Mouse (Mus musculus): Measurements from ENCODE around the gene Gtf2f2. TPM values are rescaled to one million over a fixed set of nuclear protein-coding genes. Genes with fewer than 3 reads are reported as not detected.

The Gtf2f2 gene
- polyA plus RNA-seq, 1 experiment from 2014 or later: 58.2 TPM

- peaks cover 7% of the 10 kb centered on the region for H3K4me1 ChIP-seq (ENCODE audit: control insufficient read depth, insufficient read depth, low read length)
- no peak overlapping the region for H3K9ac ChIP-seq (ENCODE audit: low read length)
- 67% methylated on average over 1 of the region's 1 CpGs for WGBS
- no peaks in the 10 kb centered on the region for H3K9me3 ChIP-seq (replicated peaks; ENCODE audit: control insufficient read depth, low read length)
- no peak overlapping the region for H3K4me3 ChIP-seq (ENCODE audit: low read depth, low read length)
- H3K27ac ChIP-seq (ENCODE audit: low read depth, low read length): 0 out of 2 replicates have a peak overlapping the region, but pooled peaks have one; percentile 21
- no peak overlapping the region for H3K4me2 ChIP-seq (ENCODE audit: low read length)
- ATAC-seq (peak; percentile 71), DNase-seq (ENCODE audit: low spot score) (peak; percentile 70)
- no peaks in the 10 kb centered on the region for H3K36me3 ChIP-seq (ENCODE audit: control insufficient read depth, insufficient read depth, low read length)
- H3K27me3 ChIP-seq (replicated peaks; ENCODE audit: control insufficient read depth, insufficient read depth, low read length): no peaks in the 10 kb centered on the region
These were observed 87.2 kb downstream of the Gtf2f2 start for GRCm38 (mm10) chr14:75923314-75924052.

DNA sequence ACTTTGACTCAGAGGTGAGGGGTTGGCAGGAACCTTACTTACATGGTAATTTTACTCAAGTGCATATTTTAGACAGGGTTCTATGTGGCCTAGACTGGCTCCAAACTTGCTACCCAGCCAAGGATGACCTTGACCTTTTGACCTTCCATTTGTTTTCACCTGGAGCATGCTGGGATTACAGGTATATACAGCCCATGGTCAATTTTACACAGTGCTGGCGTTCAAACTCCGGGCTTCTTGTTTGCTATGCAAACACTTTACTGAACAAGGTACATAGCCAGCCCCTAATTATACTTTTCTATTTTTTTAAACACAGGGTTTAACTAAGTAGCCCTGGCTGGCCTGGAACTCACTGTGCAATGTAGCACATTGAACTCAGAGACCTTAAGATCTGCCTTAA lies 98.0 kb downstream of the Gtf2f2 start:
- Histone ChIP-seq H3K36me3 (ENCODE audit: control insufficient read depth, insufficient read depth, low read length) (no peaks in the 10 kb centered on the region), H3K4me2 (ENCODE audit: low read length) (no peak overlapping the region), H3K9ac (ENCODE audit: low read length) (no peak overlapping the region), H3K4me1 (ENCODE audit: control insufficient read depth, insufficient read depth, low read length) (no peaks in the 10 kb centered on the region), H3K4me3 (ENCODE audit: low read depth, low read length) (no peak overlapping the region), H3K27me3 (replicated peaks; ENCODE audit: control insufficient read depth, insufficient read depth, low read length) (no peaks in the 10 kb centered on the region), H3K27ac (ENCODE audit: low read depth, low read length) (no peak overlapping the region), H3K9me3 (replicated peaks; ENCODE audit: control insufficient read depth, low read length) (no peaks in the 10 kb centered on the region)
- WGBS: 96% methylated on average over 2 of the region's 2 CpGs
- no peak for ATAC-seq
- no peak for DNase-seq (ENCODE audit: low spot score)

DNA sequence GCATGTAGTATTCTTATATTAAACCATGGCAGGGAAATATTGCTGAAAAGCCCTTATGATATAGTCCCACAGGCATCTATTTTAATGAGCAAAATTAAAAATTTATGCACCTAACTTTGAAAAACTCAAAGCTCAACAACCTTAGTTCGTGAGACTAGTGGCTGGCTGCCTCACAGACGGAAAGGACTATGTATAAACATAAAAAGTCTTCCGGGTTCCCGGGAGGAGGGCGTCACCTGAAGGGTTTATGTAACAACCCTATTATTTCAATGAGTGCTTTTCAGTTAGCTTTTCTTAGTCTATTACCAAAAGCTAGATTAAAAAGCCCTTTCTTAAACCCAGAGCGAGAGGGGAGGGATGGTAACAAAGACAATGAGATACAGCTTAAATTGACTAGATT lies 98.7 kb downstream of the Gtf2f2 start:
- Histone ChIP-seq H3K4me2 (ENCODE audit: low read length) (no peak overlapping the region), H3K9ac (ENCODE audit: low read length) (no peak overlapping the region), H3K36me3 (ENCODE audit: control insufficient read depth, insufficient read depth, low read length) (no peaks in the 10 kb centered on the region), H3K9me3 (replicated peaks; ENCODE audit: control insufficient read depth, low read length) (no peaks in the 10 kb centered on the region), H3K4me1 (ENCODE audit: control insufficient read depth, insufficient read depth, low read length) (no peaks in the 10 kb centered on the region), H3K27ac (ENCODE audit: low read depth, low read length) (no peak overlapping the region), H3K27me3 (replicated peaks; ENCODE audit: control insufficient read depth, insufficient read depth, low read length) (no peaks in the 10 kb centered on the region), H3K4me3 (ENCODE audit: low read depth, low read length) (no peak overlapping the region)
- ATAC-seq (no peak), DNase-seq (ENCODE audit: low spot score) (no peak)
- 68% methylated on average over 6 of the region's 6 CpGs for WGBS

DNA sequence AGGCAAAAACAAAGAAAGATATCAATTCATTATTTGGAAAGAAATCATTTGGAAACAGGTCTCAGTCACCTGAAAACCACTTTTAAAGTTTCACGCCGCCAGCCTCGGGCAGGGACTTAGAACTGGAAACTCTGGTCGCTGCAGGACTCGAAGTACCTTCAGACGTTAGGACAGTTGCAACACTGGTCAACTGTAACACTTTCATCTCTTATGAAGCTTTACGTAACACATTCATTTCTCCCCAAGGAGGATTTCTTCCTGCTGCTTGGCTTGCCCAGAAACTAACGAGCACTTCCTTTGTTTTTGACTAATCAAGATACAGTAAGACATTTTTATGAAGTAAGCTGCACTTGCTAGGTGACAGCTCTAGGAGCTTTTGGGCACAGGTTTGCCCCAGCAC lies 103.7 kb downstream of the Gtf2f2 start:
- H3K36me3 ChIP-seq (ENCODE audit: control insufficient read depth, insufficient read depth, low read length): peaks cover 8% of the 10 kb centered on the region; the same call in 1 of the 2 replicates
- WGBS: 77% methylated on average over 8 of the region's 8 CpGs
- no peak overlapping the region for H3K4me3 ChIP-seq (ENCODE audit: low read depth, low read length)
- ATAC-seq (no peak), DNase-seq (ENCODE audit: low spot score) (no peak)
- no peaks in the 10 kb centered on the region for H3K4me1 ChIP-seq (ENCODE audit: control insufficient read depth, insufficient read depth, low read length)
- no peak overlapping the region for H3K4me2 ChIP-seq (ENCODE audit: low read length)
- no peaks in the 10 kb centered on the region for H3K27me3 ChIP-seq (replicated peaks; ENCODE audit: control insufficient read depth, insufficient read depth, low read length)
- no peaks in the 10 kb centered on the region for H3K9me3 ChIP-seq (replicated peaks; ENCODE audit: control insufficient read depth, low read length)
- H3K27ac ChIP-seq (ENCODE audit: low read depth, low read length): no peak overlapping the region
- no peak overlapping the region for H3K9ac ChIP-seq (ENCODE audit: low read length)

GRCm38 (mm10) chr14:75904972-75905371 lies 105.7 kb downstream of the Gtf2f2 start:
- Histone ChIP-seq H3K36me3 (ENCODE audit: control insufficient read depth, insufficient read depth, low read length) (peaks cover 8% of the 10 kb centered on the region; the same call in 1 of the 2 replicates), H3K4me1 (ENCODE audit: control insufficient read depth, insufficient read depth, low read length) (peaks cover 10% of the 10 kb centered on the region), H3K4me2 (ENCODE audit: low read length) (no peak overlapping the region), H3K4me3 (ENCODE audit: low read depth, low read length) (no peak overlapping the region), H3K9me3 (replicated peaks; ENCODE audit: control insufficient read depth, low read length) (no peaks in the 10 kb centered on the region), H3K9ac (ENCODE audit: low read length) (no peak overlapping the region), H3K27me3 (replicated peaks; ENCODE audit: control insufficient read depth, insufficient read depth, low read length) (no peaks in the 10 kb centered on the region), H3K27ac (ENCODE audit: low read depth, low read length) (no peak overlapping the region)
- DNase-seq (ENCODE audit: low spot score) (no peak), ATAC-seq (no peak)
- 100% methylated on average over 3 of the region's 3 CpGs for WGBS

DNA sequence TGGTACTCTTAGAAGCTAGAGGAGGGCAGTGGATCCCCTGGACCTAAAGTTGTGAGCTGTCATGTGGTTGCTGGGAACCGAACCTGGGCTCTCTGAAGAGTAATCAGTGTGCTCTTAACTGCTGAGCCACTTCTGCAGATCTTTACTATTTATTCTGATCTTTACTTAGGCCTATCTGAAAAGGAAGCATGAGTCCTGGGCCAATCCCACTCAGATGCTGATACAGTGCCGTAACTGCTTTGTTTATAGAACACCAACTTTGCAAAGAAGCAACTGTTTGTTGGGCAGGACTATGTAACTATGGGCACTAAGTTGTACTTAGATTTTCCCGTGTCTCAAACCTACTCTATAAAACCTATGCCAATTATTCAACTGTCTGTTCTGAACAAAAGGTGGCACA lies 107.5 kb downstream of the Gtf2f2 start:
- Histone ChIP-seq H3K4me1 (ENCODE audit: control insufficient read depth, insufficient read depth, low read length) (peaks cover 12% of the 10 kb centered on the region), H3K9me3 (replicated peaks; ENCODE audit: control insufficient read depth, low read length) (no peaks in the 10 kb centered on the region), H3K27me3 (replicated peaks; ENCODE audit: control insufficient read depth, insufficient read depth, low read length) (no peaks in the 10 kb centered on the region), H3K4me2 (ENCODE audit: low read length) (no peak overlapping the region), H3K36me3 (ENCODE audit: control insufficient read depth, insufficient read depth, low read length) (peaks cover 8% of the 10 kb centered on the region; the same call in 1 of the 2 replicates), H3K9ac (ENCODE audit: low read length) (no peak overlapping the region), H3K4me3 (ENCODE audit: low read depth, low read length) (no peak overlapping the region), H3K27ac (ENCODE audit: low read depth, low read length) (no peak overlapping the region)
- no peak for DNase-seq (ENCODE audit: low spot score)
- ATAC-seq: no peak
- WGBS: 91% methylated on average over 3 of the region's 3 CpGs

- Histone ChIP-seq H3K36me3 (ENCODE audit: control insufficient read depth, insufficient read depth, low read length) (peaks cover 12% of the 10 kb centered on the region), H3K27me3 (replicated peaks; ENCODE audit: control insufficient read depth, insufficient read depth, low read length) (no peaks in the 10 kb centered on the region), H3K4me1 (ENCODE audit: control insufficient read depth, insufficient read depth, low read length) (peaks cover 12% of the 10 kb centered on the region), H3K27ac (ENCODE audit: low read depth, low read length) (no peak overlapping the region), H3K9me3 (replicated peaks; ENCODE audit: control insufficient read depth, low read length) (no peaks in the 10 kb centered on the region), H3K4me3 (ENCODE audit: low read depth, low read length) (no peak overlapping the region), H3K4me2 (ENCODE audit: low read length) (no peak overlapping the region), H3K9ac (ENCODE audit: low read length) (no peak overlapping the region)
- ATAC-seq (no peak), DNase-seq (ENCODE audit: low spot score) (no peak)
- 91% methylated on average over 2 of the region's 2 CpGs for WGBS
These were observed 108.7 kb downstream of the Gtf2f2 start for GRCm38 (mm10) chr14:75902013-75902412.

DNA sequence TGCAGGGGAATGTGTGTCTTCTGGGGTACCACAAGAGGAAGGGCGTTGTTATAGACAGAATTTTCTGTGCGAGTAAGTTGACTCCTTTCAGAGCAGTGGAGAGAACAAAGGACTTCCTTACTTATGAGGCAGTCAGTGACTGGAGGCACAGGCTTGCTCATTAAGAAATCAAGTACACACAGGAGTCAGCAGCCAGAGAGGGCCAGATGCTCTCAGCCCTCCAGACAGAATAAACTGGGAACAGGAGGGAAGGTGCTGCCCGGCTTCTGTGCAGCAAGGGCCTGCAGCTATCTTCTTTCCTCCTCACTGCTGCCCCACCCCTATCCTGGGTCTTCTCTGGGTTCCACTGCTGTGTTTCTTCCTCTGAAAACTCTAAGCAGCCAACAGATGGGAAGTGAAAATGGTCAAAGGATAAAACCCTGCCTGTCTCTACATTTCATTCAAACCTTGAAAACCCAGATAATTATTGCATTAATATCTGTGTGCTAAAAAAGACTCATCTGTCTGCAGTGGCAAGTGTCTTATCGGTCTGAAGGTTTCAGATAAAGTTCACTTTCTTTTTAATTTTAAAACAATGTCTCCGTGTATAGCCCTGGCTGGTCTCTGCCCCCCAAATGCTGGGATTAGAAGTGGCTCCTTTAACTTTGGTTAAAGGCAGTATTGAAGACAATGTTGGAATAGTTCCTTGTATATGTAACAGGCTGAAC lies 109.7 kb downstream of the Gtf2f2 start:
- peaks cover 12% of the 10 kb centered on the region for H3K4me1 ChIP-seq (ENCODE audit: control insufficient read depth, insufficient read depth, low read length)
- peak; percentile 86 for ATAC-seq

DNA sequence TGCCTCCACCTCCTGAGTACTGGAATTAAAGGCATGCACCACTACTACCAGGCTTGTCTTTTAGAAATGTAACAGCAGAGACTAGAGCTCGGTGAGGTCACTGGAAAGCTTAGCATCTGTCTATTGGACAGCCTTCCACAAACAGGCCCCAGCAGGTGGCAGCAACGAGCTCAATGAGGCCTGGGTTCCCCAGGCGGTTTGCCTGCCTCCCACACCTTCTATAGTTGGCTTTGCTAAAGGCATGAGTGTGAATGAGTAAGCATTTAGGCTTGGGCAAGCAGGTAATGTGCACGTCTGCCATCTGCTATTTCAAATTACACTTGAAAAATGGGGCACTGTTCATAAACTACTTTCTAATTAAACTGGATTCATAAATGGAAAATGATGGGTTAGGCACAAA lies 111.1 kb downstream of the Gtf2f2 start:
- peak overlapping the region; percentile 49; the same call in 1 of the 2 replicates for H3K27ac ChIP-seq (ENCODE audit: low read depth, low read length)
- no peak overlapping the region for H3K4me3 ChIP-seq (ENCODE audit: low read depth, low read length)
- H3K27me3 ChIP-seq (replicated peaks; ENCODE audit: control insufficient read depth, insufficient read depth, low read length): no peaks in the 10 kb centered on the region
- DNase-seq (ENCODE audit: low spot score): peak; percentile 91
- H3K9me3 ChIP-seq (replicated peaks; ENCODE audit: control insufficient read depth, low read length): no peaks in the 10 kb centered on the region
- peaks cover 12% of the 10 kb centered on the region for H3K4me1 ChIP-seq (ENCODE audit: control insufficient read depth, insufficient read depth, low read length)
- H3K4me2 ChIP-seq (ENCODE audit: low read length): no peak overlapping the region
- peak; percentile 84 for ATAC-seq
- peaks cover 20% of the 10 kb centered on the region for H3K36me3 ChIP-seq (ENCODE audit: control insufficient read depth, insufficient read depth, low read length)
- H3K9ac ChIP-seq (ENCODE audit: low read length): no peak overlapping the region
- WGBS: 13% methylated on average over 4 of the region's 4 CpGs

More for the DNA sequence above, 109.7 kb downstream of the Gtf2f2 start:
- Histone ChIP-seq H3K27ac (ENCODE audit: low read depth, low read length) (peak overlapping the region; percentile 49), H3K27me3 (replicated peaks; ENCODE audit: control insufficient read depth, insufficient read depth, low read length) (no peaks in the 10 kb centered on the region), H3K9me3 (replicated peaks; ENCODE audit: control insufficient read depth, low read length) (no peaks in the 10 kb centered on the region), H3K4me2 (ENCODE audit: low read length) (no peak overlapping the region), H3K9ac (ENCODE audit: low read length) (0 out of 2 replicates have a peak overlapping the region, but pooled peaks have one; percentile 1), H3K36me3 (ENCODE audit: control insufficient read depth, insufficient read depth, low read length) (peaks cover 18% of the 10 kb centered on the region), H3K4me3 (ENCODE audit: low read depth, low read length) (no peak overlapping the region)
- peak; percentile 75 for DNase-seq (ENCODE audit: low spot score)
- WGBS: 40% methylated on average over 5 of the region's 5 CpGs
